Mouse (Mus musculus) B cell, adult 2 months (primary cell): ENCODE measurements around the gene Cbln3.

Experiments
- DNase-seq, 2 experiments: peaks; one replicate each; pipeline ENCODE4 v3.0.0; 2022

Cbln3 gene

DNA sequence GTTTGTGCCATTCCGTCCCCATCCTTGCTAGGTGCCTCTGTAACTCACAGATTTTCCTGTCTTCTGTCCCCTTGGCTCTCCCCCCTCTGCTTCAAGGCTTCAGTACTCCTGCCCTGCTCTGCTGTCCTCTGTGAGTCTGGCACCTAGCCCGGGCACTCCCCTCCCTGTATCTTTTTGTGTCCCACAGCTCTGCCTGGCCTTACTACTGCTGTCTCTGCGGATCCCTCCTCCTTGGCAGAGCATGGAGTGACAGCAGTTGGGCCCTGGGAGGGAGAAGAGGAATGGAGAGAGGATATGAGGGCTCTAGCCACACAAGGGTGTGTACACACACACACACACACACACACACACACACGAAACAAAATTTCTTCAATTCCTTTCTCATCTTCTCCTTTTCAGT lies at the start of gene Cbln3:
Gene Cbln3 (minus strand): TSS at position 227 of the 400 bp plus-strand sequence.
- no peak for DNase-seq

DNA sequence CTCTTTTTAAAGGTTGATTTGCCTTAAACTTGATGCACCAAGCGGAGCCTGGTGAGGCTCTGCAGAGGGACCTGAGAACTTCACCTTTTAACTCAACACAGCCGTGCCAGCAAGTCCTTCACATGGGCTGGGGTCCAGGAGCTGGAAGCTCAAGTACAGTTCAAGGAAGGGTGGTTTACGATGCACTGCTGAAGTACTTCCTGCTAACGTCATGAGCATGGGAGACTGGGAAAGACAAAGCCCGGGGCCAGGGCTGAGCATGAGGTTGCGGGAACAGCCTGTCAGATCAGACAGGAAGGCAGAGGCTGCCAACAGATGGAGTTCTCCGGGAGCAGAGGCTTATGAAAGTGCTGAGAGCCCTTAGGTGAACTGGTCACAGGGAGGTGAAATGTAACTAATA lies 49.4 kb upstream of the Cbln3 start:
- no peak for DNase-seq

DNA sequence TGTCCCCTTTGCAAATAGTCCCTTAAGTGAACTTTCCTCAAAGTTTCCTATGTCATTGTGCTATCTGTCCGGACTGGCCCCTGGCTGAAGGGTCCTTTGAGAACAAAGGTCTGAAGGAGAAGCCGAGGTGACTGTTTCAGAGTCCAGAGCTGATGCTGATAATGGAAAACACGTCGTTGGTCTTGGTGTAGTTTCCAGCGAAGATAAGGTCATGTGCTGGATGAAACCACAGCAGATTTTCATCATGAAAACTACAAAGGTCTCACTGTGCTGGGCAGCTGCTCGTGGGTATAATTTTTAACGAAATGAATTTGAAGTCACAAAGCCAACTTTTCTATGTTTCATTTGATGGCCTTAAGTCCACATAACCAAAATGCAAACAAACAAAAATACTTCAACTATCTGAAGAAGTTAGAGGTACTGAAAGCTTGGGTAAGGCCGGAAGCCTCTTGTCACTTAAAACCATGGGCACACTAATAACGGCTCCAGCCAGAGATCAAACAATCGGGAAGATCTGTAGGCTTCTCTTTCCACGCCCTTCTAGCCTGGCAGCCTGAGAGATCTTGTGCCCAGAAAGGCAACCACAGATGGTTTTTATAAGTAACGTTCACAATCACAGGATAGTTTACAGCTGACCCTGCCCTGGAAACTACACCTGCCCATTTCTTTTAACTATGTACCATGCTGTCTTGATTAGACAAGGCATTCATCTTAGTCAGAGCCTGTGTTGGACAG lies 45.2 kb upstream of the Cbln3 start:
- no peak for DNase-seq

DNA sequence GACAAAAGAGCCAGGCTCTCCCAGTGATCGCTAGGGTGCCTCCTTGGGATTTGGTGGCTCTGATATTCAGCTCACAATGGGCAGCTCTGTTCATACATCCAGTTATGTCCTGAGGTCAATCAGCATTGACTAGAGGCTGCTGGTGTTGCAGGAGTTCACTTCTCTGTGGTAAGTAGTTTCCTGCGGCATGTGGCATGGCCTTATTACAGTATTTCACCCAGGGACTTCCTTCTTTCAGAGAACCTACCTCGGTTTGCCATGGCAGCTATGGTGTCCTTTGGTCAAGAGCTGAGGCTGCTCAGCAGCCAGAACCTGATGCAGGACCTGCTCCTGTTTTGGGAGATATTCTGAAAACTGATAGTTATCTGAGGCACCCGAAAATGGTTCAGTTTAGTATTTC lies 42.7 kb upstream of the Cbln3 start:
- no peak for DNase-seq

DNA sequence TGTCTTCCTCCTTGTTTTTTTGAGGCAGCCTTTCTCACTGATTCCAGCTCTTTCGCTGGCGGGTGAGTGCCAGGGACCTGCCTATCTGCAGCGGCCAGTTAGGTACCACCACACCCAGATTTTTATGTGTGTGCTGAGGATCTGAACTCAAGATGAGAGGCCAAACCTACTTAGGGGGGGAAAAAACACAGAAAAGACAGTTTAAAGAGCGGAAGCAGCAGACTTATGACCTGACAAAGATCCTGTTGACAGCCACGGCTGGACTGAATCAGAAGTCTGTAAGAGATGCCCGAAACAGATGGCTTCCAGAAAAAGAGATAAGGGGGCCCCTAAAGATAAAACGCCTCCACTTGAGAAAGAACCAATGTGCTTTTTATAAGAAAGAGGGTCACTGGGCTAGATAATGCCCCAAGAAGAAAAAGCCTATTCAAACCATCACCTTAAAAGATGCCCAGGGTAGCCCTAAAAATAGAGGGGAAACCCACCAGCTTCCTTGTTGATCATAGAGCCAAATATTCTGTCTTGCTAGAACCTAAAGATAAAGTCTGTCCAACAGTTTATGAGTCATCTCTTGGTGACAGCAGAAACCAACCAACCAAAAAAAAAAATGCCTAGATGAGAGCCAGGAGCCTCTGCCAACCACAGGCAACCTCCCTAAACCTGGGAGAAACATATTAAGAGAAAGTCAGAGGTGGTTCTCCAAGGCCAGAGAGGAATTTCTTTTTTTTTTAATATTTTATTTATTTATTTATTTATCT lies 38.5 kb upstream of the Cbln3 start:
- no peak for DNase-seq

DNA sequence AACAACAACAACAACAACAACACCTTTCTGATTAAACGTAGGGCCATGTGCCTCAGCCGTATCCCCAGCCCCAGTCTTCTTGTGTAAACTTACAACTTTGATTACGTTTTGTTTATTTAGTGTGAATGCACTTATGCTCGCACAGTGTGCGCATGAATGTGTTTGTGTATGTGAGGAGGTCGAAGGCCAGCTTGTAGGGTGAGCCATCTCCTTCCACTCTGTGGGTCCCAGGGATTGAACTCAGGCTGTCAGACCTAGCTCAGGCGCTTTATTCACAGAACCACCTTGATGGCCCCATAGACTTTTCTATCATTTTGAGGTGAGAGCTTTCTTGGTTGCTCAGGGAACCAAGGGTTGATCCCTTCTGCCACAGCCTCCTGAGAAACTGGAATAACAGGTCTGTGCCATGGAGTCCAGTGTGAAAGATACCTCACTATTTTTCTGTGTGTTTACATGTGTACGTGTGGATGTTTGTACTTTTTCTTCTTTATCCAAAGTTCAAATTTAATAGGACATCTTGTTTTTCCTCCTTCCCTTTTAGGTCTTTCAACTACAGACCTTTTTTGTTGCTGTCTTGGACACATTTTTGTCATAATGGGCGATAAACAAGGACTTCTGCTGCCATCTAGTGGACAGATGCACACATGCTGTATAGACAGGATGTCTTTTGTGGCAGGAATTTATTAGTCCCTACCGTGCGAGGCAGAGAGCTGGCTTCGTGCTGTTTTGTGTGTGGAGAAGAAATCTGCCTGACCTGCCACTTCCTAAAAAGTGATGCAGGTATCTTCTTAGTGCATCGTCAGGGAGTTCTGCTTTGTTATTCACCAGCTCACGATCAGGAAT lies 34.3 kb upstream of the Cbln3 start:
- DNase-seq = peak; percentile 77 to 78

DNA sequence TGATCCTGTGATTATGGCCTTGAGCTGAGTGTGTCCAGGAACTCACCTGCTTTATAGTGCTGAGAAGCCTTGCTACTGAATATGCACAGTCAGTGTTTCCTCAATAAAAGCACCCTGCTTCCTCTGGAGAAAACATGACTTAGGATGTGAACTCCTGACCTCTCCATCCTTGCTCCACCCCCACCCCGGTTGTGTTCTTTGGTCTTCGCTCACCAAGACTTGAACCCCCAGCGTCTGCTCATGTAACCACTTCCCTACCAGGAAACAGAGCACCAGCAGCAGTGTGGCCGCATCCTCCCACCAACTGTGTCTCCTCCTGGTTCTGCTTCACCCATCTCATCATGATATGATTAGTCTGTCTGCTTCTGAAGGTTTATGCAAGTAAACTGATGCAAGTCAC lies 29.2 kb upstream of the Cbln3 start:
- DNase-seq = no peak

DNA sequence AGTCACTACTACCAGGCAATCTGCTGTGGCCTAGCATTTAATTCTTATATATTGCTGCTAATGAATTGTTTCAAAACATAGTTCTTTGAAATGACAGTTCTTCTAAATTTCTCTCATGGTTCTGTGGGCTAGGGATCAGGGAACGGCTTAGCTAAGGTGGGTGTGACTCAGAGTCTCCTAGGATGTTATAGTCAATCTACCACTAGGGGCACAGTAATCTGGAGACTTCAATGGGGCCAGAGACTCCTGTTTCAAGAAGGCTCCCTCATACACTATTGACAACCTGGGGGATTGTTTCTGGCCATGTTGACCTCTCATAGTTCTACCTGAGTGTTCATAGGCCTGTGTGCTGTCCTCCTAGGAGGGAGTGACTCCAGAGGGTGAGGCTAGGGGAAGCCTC lies 21.3 kb upstream of the Cbln3 start:
- no peak for DNase-seq

DNA sequence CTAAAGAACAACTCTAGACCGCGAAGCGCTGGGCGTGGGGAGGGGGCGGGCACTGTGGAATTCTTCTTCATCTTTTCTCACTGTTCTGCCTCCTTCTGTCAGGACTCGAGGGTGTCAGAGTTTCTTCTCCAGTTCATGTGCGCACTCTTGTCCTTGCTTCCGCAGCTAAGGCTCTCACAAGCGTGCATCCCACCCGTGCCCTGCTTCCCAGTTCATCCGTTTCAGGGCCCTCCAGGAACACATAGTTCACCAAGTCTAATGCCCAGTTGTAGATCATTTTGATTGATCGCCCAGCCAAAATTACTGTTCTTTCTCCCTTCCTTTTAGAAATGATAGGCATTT lies 16.2 kb upstream of the Cbln3 start:
- DNase-seq = no peak

DNA sequence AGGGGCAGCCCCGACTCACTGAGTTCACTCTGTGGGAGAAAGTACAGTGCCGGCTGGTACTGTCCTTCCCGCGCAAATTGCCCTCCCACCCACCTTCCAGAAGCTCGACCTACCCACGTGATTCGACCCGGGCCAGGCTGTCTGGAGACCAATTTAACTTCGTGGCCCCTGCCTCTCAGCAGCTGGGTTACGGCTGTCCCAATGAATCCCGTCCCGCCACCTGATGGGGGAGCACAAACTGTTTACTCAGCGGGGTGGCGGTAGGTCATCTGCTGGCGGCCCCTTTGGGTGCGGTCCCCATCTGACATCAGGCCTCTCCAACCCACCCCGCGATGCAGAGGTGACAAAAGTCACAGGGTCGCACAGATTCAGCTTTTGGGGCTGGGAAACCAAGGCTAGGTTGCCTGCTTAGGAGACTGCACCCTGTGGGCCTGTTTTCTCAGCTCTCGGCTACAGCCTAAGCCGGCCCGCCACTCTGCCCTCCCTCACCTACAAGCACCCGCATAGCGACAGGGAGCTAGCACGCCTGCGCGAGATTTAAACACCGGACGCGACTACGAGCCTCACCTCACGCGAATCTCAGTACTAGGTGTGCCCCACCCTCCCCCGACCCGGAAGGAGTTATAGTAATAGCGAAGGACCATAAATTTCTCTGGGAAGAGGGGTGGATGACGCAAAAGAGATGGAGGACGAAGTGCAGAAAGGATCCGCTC lies 15.7 kb upstream of the Cbln3 start, which contains the start of gene Sdr39u1:
Gene Sdr39u1 (minus strand): TSS at position 593 of the 713 bp plus-strand sequence.
- DNase-seq = peak; percentile 87

DNA sequence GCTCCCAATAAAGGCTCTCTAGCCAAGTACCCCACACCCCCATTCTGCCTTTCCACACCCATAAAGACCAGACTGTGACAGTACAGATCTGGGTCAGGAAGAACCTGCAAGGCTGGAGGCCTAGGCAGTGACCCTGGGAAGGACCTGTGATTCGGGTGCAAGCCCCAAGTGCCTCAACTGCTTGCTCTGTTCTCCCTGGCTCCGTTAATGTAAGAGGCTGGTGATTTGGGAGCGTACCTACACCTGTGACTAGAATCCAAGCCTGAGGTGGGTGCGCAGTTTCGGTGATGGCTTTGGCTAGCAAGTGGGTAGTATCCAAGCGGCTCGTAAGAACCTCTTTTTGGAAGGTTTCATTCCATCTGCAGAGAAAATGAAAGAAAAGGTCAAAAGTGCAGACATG lies 14.8 kb upstream of the Cbln3 start:
- no peak for DNase-seq

DNA sequence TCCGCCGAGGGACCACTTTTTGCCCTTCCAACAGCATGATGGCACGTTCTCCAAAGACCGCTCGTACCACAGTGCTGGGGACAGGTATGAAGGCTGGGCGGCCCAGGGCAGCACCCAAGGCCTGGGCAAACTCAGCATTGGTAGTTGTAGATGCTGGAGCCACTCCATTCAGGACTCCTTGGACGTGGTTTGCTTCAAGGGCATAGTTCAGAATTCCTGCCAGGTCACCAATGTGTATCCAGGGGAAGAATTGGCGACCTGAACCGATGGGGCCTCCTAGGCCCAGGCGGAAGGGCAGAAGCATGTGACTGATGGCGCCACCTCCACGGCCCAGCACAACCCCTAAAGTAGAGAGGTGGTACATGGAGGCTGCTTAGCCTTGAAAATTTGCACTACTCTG lies 13.5 kb upstream of the Cbln3 start:
- no peak for DNase-seq

DNA sequence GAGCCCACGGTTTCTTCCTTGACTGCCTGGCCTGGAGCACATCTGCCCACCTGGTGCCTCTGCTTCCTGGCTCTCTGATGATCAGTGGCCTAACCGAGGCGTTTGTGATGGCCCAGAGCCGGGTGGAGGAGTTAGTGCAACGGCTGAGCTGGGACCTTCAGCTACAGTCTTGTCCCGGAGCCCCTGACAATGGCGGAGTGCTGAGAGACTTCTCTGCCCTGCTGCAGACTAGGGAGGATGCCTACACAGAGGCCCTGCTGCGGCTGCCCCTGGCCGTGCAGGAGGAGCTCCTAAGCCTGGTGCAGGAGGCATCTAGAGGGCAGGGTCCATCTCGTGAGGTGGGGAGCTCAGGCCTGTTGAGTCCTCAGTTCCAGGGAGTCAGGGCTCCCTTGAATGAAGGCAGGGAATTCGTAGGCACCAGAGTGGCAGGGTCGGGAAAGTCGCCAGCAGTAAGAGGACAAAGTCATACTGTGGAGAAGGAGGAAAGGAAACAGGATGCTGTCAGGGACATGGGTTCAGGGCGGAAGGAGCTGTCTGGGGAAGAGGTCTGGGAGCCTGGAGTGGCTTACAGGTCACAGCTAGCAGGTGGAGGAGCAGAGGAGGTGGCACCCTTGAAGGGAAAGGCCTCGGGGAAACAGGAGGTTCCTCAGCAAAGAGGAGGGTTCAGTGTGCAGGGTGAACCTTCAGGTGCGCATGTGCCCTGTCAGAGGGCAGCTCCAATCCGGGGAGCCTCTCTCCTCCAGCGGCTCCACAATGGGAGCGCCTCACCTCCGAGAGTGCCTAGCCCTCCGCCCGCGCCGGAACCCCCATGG lies 2.6 kb upstream of the Cbln3 start:
- DNase-seq = no peak

DNA sequence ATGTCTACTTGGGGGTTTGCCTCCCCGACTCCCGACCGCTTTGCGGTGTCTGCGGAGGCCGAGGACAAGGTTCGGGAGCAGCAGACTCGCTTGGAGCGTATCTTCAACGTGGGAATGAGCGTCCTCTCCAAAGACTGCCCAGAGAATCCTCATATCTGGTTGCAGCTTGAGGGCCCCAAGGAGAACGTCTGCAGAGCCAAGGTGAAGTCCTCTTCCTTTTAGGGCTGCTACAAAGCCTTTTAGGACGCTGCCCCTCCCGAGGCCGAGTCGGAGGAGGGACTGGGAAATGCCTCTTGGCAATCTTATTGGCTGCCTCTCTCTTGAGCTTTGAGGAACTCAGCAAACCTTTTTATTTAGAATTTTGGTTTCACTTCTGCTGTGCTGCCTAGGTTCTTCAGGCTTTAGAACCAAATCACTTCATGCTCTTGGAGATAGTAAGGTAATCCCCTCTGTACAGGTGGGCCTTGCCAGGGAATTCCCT lies 1.6 kb upstream of the Cbln3 start:
- DNase-seq = peak; percentile 75 to 79

DNA sequence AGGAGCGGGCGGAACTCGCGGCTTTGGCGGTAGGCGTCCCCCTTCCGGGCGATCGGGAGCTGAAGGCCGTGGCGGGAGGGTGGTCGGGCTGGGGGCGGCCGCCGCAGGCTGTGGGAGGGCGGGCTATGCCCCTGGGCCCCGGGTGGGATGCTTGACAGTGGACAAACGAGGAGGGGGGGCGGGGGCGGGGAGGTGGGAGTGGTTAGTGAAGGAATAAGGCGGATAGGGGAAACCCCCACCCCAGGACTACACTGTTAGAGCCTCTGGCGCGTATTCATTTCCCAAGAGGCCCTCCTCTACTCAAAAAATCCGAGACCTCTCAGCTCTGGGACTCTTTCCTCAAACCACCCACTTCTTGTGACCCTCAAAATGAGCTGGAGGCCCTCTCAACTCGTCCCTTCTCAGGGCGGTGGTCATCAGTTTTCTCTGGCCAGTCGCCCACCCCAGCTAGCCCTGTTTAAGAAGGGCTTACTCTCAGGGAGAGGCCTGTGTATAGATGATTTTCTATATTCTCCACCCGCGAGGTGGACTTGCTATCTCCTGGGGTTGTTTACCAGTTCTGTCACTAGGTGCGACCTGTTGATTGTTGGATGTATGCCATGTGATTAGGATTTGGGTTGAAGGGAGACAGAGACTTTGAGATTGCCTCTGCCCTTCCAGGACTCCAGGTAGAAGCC lies 1.1 kb upstream of the Cbln3 start:
- peak in 1 of 2 experiments; percentile 48 for DNase-seq

DNA sequence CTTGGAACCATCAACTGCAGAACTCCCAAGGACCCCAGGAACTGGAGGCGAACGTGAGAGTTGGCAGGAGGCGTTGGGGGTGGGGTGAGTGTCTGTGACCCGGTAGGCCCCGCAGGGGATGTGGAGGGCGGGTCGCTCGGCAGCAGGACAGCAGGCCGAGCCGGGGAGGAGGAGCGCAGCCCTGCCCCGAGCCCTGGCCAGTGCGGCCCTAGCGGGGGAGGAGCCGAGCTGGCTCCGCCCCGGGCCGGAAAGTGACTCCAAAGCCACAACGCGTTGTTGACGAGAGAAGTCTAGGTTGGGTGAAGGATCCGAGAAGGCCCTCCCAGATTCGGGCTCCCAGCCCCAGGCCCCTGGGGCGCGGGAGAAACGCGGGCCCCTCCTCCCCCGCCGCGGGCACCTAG lies 521 bp upstream of the Cbln3 start, which contains the start of gene Khnyn:
Gene Khnyn (plus strand): TSS at position 235 of the 401 bp plus-strand sequence.
- peak; percentile 83 to 85 for DNase-seq

DNA sequence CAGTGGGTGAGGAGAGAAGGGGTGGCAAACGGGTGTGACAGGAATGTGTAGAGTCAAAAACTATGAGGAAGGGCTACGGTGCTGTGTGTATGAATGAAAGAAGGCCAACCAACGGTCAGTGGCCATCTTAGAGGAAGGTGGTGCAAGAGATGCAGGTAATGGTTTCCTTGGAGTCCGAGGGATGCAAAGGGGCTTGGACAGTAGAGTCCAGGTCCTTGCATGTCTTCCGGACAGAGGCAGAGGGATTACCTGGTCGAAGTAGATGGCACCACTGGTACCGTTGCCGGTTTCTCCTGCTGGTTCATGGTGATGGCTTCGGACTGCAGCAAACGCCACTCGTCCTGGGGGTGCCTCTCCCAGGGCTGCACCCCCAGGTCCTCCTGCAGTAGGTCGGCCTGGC lies 529 bp downstream of the Cbln3 start:
- no peak for DNase-seq

DNA sequence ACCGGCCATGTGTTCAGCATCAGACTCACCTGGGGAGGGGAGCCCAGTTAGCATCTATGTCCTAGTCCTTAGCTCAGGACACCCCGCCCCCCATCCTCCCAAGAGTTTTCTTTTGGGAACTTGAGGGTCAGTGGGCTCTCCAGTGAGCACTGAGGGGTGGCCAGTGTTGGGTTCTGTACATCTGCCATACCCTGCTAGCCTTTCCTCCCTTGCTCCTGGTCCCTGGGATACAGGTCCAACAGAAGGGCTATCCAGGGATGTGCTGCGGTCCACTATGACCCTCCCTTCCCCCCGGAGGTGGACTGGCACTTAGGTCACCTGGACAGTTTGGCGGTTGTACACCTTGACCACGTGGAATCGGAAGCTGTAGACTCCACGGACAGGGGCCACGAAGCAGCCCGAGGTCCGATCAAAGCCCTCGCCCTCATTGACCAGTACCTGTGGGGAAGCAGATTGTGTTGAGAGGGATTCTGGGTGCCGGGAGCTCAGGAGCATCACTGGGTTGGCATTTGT lies 987 bp downstream of the Cbln3 start:
- DNase-seq = no peak

DNA sequence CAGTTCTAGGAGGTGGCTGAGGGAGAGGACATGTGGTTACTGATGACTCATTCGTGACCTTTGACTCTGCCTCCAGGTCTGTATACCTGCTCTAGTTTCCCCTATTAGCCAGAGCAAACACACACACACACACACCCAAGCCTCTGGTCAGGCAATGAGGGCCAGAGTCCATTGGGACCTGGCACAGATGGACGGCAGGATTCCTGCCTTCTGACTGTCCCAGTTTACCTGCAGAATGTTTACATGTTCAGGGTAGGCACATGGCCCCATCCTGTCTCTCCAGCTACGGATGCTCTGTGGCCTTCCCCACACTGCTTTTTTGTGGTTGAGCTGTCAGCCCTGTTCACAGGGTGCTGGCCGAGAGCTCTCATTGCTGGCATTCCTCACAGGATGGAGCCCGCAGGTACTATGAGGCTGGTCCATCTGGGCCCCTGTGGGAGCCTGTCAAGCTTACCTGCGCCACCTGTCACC lies 2.0 kb downstream of the Cbln3 start:
- DNase-seq = no peak

DNA sequence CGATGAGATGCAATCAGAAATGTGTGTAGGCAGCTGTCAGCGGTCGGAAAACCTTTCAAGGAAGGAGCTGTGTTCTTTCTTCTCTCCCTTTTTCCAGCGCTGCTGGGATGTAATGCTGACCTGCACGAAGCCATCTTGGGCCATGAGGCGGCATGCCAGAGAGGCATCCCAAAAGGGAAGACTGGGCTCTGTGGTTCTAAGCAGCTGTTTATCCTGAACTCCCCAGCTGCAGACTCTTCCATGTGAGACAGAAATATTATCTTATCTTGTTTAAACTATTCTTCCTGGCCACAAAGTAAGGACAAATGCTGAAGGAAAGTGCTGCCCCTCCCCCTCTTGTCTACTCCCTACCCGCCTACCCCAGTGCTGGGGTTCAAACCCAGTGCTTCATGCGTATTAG lies 3.2 kb downstream of the Cbln3 start:
- DNase-seq = no peak

DNA sequence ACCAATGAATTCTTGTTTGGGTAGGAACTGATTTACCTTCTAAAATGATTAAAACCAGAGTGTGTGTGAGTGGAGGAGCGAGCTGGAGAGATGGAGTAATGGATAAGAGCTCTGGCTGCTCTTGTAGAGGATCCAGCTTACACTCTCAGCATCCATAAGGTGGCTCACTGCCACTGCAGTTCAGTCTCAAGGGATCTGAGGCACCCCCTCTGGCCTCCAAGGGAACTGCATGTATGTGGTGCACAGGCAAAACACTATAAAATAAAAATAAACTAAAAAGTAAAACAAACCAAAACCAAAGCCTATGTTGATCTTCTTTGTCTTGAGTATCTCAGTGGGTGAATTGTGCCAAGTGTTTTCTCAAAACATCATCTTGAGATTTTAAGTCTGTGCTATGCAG lies 4.6 kb downstream of the Cbln3 start:
- DNase-seq = peak; percentile 85 to 90
